Mouse (Mus musculus) CD4-positive helper T cell, adult 2 months (primary cell): Measurements from ENCODE around the gene Trat1.

Experiments
- DNase-seq: peaks from one replicate; pipeline ENCODE4 v3.0.0-alpha.2; 2012; ENCODE audit warnings: low read depth, missing footprints, low spot score

Gene Trat1

DNA sequence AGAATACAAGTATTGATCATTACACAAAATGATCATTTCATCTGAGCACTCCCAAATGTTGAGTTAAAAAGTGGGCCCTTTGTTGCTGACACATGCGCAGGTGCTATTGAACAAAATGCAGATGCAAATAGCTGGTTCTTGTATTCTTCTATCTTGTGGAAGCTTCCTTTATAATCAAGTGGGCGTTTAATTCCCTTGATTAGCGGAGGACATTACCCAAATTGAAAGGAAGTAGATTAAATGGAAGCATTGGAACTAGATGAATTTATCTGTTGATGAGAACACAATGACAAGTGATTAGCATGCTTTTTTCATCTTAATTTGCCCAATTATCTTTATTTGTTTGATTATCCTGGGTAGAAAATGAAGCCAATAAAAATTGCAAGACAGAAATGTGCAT lies 51.6 kb downstream of the Trat1 start:
- DNase-seq, result no peak

DNA sequence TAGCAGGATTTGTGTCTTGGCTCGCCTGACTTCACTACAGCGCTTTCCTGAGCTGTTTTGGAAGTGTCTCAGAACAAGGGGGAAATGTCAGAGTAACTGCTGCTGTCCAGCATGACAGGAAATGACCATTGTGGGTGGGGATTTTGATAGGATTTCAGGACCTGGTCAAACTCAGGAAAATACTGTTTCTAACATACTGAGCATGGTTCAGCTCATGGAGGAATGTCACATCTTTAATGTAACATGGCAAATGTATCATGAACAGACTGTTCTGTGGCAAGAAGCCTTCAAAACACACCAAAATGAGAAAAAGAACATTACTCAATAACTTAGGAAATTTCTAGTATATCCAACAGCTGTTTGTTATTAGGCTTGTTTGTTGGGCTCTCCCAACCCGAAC lies 52.1 kb downstream of the Trat1 start:
- DNase-seq, result no peak

DNA sequence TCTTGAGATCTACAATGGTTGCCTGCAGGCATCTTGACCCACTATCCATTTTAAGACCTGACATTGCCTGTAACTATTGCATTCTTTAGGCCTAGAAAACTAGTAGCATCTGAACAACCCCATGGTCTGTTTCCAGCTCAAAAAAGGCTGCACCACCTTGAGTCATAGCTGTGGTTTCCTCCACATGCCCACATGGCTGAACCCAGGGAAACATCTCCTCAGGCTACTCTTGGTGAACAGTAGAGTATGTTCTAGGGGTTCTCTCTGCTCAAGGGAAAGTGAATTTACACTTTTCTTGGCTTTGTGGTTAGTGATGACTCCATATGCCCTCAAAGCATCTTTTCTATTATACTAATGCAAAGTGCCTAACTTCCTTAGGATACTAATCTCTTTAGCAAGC lies 55.5 kb downstream of the Trat1 start:
- DNase-seq, result no peak

DNA sequence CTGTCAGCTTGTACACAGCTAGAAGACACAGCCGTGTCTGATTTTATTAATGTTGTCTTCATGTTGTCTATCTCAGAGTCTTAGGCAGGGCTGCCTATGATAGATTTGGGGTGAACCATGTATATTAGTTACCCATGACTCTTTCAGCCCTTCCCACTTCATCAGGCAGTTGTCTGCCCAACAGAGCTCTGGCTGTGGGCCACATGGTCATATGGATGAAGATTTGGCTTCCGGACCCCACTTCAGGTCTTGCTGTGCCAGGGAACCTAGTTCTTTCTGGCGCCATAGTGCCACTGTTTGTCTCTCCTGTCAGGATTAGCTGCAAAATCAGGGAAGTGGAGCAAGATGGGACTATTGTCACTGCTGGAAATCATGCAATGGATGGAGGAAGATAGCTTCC lies 69.9 kb downstream of the Trat1 start:
- DNase-seq, result no peak
